Mouse (Mus musculus): ENCODE data around the gene Fbxo34. TPM values are rescaled to one million over a fixed set of nuclear protein-coding genes. Genes with fewer than 3 reads are reported as not detected.
"Not testable (repeated sequence)": the region's sequence is repeated elsewhere in the genome, so short reads cannot be mapped to it uniquely, and the experiment has no call there.

Fbxo34 gene
- polyA plus RNA-seq, 1 experiment from 2014 or later: 26.4 TPM

DNA sequence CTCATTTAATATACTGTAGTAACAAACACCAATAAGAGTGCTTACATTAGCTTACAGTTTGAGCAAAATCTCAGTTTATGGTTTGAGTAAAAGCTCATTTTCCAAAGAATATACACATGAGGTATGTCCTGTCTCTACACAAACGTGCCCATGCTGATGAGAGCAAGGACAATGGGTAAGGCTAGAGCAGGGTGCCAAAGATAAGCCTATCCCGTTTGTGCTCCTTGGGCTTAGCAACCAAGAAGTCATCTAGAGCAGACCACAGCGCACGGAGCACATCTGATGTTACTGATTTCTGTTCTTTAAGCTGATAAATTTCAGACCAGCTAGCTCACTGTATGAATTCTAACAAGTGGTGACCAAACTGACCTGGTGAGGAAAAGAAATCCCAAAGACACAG lies 94.7 kb downstream of the Fbxo34 start:
- no peak for ATAC-seq (ENCODE audit: low FRiP score, low read depth)
- no peak overlapping the region for H3K4me3 ChIP-seq
- WGBS: 90% methylated on average over 4 of the region's 4 CpGs
- no peak overlapping the region for H3K4me2 ChIP-seq (replicated peaks)
- no peak overlapping the region for H3K9ac ChIP-seq (replicated peaks)
- no peak overlapping the region for H3K27ac ChIP-seq (replicated peaks)
- H3K27me3 ChIP-seq: no peaks in the 10 kb centered on the region
- peaks cover 82% of the 10 kb centered on the region for H3K36me3 ChIP-seq
- no peaks in the 10 kb centered on the region for H3K9me3 ChIP-seq
- no peaks in the 10 kb centered on the region for H3K4me1 ChIP-seq

DNA sequence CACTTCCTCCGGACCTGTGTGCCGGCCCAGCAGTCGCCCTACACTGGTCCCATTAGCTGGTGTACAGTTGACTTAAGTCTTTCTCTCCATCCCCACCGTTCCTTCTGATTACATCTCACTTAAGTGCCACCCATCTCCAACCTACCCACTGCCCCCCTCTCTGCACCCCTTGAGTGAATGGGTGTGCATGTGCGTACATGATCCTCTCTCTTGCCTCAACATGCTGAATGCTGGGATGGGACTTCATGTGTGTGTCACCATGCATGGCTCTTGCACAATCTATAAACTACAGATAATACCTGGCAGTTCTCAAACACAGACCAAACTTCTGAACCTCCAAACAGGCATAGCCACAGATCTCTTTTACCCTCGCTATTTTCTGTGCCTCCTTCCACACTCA lies 101.4 kb downstream of the Fbxo34 start:
- Histone ChIP-seq H3K9me3 (no peaks in the 10 kb centered on the region), H3K4me1 (no peaks in the 10 kb centered on the region), H3K4me3 (no peak overlapping the region), H3K27me3 (no peaks in the 10 kb centered on the region), H3K4me2 (replicated peaks) (no peak overlapping the region), H3K27ac (replicated peaks) (no peak overlapping the region), H3K36me3 (peaks cover 78% of the 10 kb centered on the region), H3K9ac (replicated peaks) (no peak overlapping the region)
- ATAC-seq (ENCODE audit: low FRiP score, low read depth): no peak
- 95% methylated on average over 6 of the region's 6 CpGs for WGBS

DNA sequence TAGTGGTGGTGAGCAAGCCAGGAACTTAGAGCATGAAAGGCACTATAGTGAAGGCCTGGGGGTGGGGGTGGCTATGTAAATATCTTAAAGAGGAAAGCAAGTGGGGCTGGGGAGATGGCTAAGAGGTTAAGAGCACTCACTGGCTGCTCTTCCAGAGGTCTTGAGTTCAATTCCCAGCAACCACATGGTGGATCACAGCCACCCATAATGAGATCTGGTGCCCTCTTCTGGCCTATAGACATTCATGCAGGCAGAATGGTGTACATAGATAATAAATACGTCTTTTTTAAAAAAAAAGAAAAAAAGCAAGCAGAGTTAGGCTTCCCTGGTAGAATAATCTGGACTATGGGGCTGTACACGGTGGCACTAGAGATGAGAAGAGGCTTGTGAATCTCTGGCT lies 103.2 kb downstream of the Fbxo34 start:
- Histone ChIP-seq H3K4me3 (no peak overlapping the region), H3K4me2 (replicated peaks) (no peak overlapping the region), H3K27me3 (no peaks in the 10 kb centered on the region), H3K9me3 (no peaks in the 10 kb centered on the region), H3K9ac (replicated peaks) (no peak overlapping the region), H3K27ac (replicated peaks) (no peak overlapping the region), H3K36me3 (peaks cover 61% of the 10 kb centered on the region), H3K4me1 (no peaks in the 10 kb centered on the region)
- 93% methylated on average over 2 of the region's 2 CpGs for WGBS
- ATAC-seq (ENCODE audit: low FRiP score, low read depth): no peak

DNA sequence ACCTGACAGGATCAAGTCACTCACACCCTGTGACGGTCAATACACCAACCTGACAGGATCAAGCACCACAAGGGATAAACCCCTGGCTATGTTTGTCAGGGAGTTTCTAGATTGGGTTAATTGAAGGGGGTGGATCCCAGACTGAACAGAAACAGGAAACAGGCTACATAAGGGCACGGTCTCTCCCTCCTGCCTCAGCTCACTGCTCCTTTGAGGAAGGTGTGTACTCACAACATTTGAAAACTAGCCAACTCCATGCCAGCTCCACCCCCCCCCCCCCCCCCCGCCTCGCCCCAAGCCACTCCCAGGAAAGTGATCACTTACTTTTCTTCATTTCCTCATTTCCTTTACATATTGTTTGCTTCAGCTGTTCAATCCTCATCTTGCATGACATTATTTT lies 104.0 kb downstream of the Fbxo34 start:
- H3K36me3 ChIP-seq: peaks cover 53% of the 10 kb centered on the region
- H3K9ac ChIP-seq (replicated peaks): no peak overlapping the region
- no peak overlapping the region for H3K4me3 ChIP-seq
- no peak overlapping the region for H3K4me2 ChIP-seq (replicated peaks)
- no peak overlapping the region for H3K27ac ChIP-seq (replicated peaks)
- H3K4me1 ChIP-seq: no peaks in the 10 kb centered on the region
- H3K27me3 ChIP-seq: no peaks in the 10 kb centered on the region
- WGBS: 94% methylated on average over 3 of the region's 4 CpGs
- no peak for ATAC-seq (ENCODE audit: low FRiP score, low read depth)
- no peaks in the 10 kb centered on the region for H3K9me3 ChIP-seq

DNA sequence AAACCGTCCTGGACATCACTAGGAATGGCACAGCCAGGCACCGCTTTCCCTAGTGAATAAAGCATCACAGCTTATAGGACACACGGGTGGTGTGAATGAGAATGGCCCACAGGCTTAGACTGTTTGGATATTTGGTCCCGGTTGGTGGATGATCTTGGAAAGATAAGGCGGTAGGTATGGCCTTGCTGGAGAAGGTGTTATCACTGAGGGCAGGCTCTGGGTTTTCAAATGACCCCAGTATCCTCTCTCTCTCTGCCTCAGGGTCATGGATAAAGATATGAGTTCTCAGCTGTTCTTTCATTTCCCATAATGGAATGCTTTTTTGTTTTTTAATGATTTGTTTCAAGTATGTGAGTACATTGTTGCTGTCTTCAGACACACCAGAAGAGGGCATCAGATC lies 105.0 kb downstream of the Fbxo34 start:
- Histone ChIP-seq H3K4me1 (no peaks in the 10 kb centered on the region), H3K36me3 (peaks cover 55% of the 10 kb centered on the region), H3K9me3 (no peaks in the 10 kb centered on the region), H3K4me2 (replicated peaks) (no peak overlapping the region), H3K27me3 (no peaks in the 10 kb centered on the region), H3K27ac (replicated peaks) (no peak overlapping the region), H3K9ac (replicated peaks) (no peak overlapping the region), H3K4me3 (no peak overlapping the region)
- no peak for ATAC-seq (ENCODE audit: low FRiP score, low read depth)
- 95% methylated on average over 5 of the region's 5 CpGs for WGBS

DNA sequence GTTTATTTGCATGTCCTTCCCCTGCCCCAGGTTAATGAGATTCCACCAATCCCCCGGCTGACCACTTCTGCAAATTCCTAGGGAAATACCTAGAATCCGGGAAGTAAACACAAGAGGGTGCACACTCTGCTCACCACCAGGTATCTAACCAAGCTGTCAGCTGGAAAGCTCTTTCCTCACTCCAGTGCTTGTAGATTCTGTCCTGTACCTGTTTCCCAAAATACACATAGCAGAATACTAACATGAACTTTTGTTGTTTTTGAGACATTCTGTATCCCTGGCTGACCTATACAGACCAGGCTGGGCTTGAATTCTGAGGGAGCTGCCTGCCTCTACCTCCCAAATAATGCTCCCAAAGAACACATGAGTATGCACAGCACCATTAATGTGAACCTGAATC lies 110.5 kb downstream of the Fbxo34 start:
- 89% methylated on average over 2 of the region's 2 CpGs for WGBS
- Histone ChIP-seq H3K36me3 (peaks cover 14% of the 10 kb centered on the region), H3K4me2 (replicated peaks) (no peak overlapping the region), H3K9ac (replicated peaks) (no peak overlapping the region), H3K27me3 (no peaks in the 10 kb centered on the region), H3K4me3 (no peak overlapping the region), H3K4me1 (no peaks in the 10 kb centered on the region), H3K9me3 (no peaks in the 10 kb centered on the region), H3K27ac (replicated peaks) (no peak overlapping the region)
- ATAC-seq (ENCODE audit: low FRiP score, low read depth): no peak

DNA sequence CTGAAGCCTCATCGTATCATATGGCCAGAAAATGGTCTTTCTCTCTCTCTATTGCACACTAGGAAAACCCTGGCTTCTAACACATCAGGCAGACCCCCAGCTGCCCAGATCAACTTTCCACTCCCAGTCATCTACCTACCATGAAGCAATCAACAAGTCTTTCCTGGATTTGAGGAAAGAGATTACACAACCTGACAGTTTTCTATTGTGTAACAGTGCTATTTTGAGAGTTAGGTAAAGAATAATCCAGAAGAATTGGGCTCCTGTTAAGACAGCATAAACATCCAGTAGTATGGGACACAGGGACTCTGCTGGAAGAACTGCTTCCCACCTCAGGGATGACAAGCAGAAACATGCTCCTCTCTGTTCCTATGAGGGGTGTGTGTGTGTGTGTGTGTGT lies 112.3 kb downstream of the Fbxo34 start:
- H3K27me3 ChIP-seq: no peaks in the 10 kb centered on the region
- 96% methylated on average over 1 of the region's 1 CpGs for WGBS
- ATAC-seq (ENCODE audit: low FRiP score, low read depth): no peak

DNA sequence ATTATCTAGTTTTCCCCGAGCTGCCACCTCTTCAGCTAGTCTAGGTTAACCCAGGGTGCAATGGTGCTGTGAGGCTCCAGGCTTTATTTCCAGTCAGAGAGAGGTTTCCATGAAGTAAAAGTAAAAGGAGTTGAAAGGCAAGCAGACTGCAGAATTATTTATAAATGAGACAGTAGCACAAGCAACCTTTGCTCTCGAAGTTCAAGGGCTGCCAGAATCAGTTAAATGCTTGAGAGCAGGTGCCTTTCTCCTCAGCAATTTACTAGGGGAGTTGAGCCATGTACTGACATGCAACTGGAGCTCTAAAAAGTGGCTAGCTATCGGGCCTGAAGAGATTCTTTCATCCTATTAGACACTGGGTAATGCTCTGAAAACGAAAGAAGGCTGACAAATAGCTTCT lies 112.9 kb downstream of the Fbxo34 start:
- Histone ChIP-seq H3K4me1 (peaks cover 10% of the 10 kb centered on the region), H3K27ac (replicated peaks) (no peak overlapping the region), H3K9ac (replicated peaks) (no peak overlapping the region), H3K36me3 (peaks cover 7% of the 10 kb centered on the region), H3K9me3 (no peaks in the 10 kb centered on the region), H3K4me2 (replicated peaks) (no peak overlapping the region), H3K27me3 (no peaks in the 10 kb centered on the region), H3K4me3 (no peak overlapping the region)
- no peak for ATAC-seq (ENCODE audit: low FRiP score, low read depth)
- 85% methylated on average over 4 of the region's 4 CpGs for WGBS

More for the DNA sequence above, 112.3 kb downstream of the Fbxo34 start:
- Histone ChIP-seq H3K36me3 (peaks cover 7% of the 10 kb centered on the region), H3K4me1 (peaks cover 6% of the 10 kb centered on the region), H3K27ac (replicated peaks) (no peak overlapping the region), H3K9ac (replicated peaks) (no peak overlapping the region), H3K4me3 (no peak overlapping the region), H3K4me2 (replicated peaks) (no peak overlapping the region), H3K9me3 (no peaks in the 10 kb centered on the region)

DNA sequence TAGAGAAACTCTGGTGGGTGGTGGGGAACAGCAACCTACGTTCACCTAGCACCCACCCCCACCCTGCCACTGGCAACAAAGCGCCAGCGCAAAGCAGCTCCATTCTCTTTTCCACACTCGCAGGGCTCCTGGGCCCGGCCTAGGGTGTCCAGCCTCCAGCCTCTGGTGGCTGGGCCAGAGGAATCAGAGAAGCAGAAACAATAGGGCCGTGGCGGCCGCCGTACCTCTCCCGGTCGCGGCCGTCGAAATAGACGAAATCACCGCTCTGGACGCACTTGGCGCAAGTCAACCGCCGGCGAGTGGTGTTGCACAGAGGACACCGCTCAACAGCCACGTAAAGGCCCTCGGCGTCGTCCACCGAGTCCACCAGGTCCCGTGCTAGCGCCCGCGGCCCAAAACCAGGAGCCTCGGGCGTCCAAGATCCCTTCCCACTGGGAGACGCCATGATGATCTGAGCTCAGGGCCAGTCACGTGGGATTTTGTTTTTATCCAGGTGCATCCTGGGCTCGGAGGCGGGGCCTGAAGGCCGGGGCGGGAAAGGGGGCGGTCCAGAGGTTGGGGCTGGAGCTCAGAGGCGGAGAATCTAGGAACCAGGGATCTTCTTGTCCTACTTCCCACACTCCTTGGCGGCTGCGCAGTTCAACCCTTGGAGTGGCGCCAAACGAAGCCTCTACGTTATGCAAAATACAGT lies 117.9 kb downstream of the Fbxo34 start:
- peak overlapping the region; percentile 89 for H3K4me3 ChIP-seq
- H3K9me3 ChIP-seq: no peaks in the 10 kb centered on the region
- H3K4me1 ChIP-seq: peaks cover 12% of the 10 kb centered on the region
- ATAC-seq (ENCODE audit: low FRiP score, low read depth): peak; percentile 99
- no peaks in the 10 kb centered on the region for H3K27me3 ChIP-seq
- peak overlapping the region; percentile 81 for H3K4me2 ChIP-seq (replicated peaks)
- peak overlapping the region; percentile 49; the same call in 1 of the 2 replicates for H3K27ac ChIP-seq (replicated peaks)
- peak overlapping the region; percentile 83 for H3K9ac ChIP-seq (replicated peaks)
- WGBS: 1% methylated on average over 46 of the region's 46 CpGs
- H3K36me3 ChIP-seq: no peaks in the 10 kb centered on the region; the same call in 1 of the 2 replicates

DNA sequence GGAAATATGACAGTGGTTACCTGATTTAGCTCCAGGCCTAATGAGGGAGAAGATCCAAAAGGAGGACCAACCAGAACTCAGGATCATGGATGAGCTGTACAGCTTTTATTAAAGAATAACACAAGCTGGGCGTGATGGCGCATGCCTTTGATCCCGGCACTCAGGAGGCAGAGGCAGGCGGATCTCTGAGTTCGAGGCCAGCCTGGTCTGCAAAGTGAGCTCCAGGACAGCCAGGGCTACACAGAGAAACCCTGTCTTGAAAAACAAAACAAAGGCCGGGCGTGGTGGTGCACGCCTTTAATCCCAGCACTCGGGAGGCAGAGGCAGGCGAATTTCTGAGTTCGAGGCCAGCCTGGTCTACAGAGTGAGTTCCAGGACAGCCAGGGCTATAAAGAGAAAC lies 120.3 kb downstream of the Fbxo34 start, which contains the start of gene Atg14:
TSS of gene Atg14 (minus strand) at position 101 of the 400 bp plus-strand sequence.
- 90% methylated on average over 11 of the region's 11 CpGs for WGBS
- H3K4me2 ChIP-seq (replicated peaks); H3K4me3 ChIP-seq; H3K36me3 ChIP-seq; H3K27ac ChIP-seq (replicated peaks); H3K27me3 ChIP-seq; H3K9ac ChIP-seq (replicated peaks); ATAC-seq (ENCODE audit: low FRiP score, low read depth); H3K9me3 ChIP-seq: not testable (repeated sequence)
- peaks cover 12% of the 10 kb centered on the region for H3K4me1 ChIP-seq

DNA sequence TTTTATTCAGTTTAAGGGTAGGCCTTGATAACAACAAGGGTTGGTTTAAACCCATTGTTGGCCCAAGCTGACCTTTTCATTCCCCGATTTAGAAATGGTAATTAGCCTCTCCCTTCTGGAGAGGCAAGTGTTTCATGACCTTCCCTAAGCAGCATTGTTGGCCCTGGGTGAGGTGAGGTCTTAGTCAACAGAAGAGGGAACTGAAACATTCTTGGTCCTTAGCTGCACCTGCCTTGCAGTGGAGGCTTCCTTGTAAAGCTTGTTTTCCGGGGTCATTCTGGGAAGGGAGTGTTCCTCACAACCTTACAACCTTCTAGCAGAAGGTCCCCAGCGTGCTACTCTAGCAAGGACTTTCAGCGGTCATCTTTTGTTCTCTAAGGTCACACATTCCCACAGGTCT lies 122.5 kb downstream of the Fbxo34 start:
- Histone ChIP-seq H3K9me3 (no peaks in the 10 kb centered on the region), H3K4me3 (no peak overlapping the region)
- WGBS: 77% methylated on average over 4 of the region's 4 CpGs

DNA sequence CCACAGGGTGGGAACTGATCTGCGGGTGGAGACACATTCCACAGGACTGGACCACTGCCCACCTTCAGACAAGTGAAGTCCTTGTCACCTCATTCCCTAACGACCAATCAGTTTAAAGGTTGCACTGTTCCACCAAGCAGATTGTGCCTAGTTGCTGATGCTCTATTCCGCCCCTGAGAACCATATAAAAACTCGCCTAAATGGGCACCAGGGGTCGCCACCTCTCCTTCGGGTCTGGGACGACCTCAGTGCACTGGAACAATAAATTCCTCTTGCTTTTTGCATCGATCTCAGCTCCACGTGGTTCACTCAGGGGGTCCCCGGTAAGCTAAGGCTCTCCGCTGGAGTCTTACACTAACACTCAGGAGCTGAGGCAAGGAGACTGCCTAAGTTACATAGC lies 124.5 kb downstream of the Fbxo34 start:
- Histone ChIP-seq H3K9ac (replicated peaks) (no peak overlapping the region), H3K27me3 (no peaks in the 10 kb centered on the region), H3K4me1 (no peaks in the 10 kb centered on the region), H3K27ac (replicated peaks) (no peak overlapping the region), H3K4me2 (replicated peaks) (no peak overlapping the region), H3K9me3 (no peaks in the 10 kb centered on the region), H3K4me3 (no peak overlapping the region), H3K36me3 (no peaks in the 10 kb centered on the region)
- no peak for ATAC-seq (ENCODE audit: low FRiP score, low read depth)
- WGBS: 76% methylated on average over 11 of the region's 11 CpGs

More for the DNA sequence above, 122.5 kb downstream of the Fbxo34 start:
- Histone ChIP-seq H3K27me3 (no peaks in the 10 kb centered on the region), H3K36me3 (no peaks in the 10 kb centered on the region), H3K4me2 (replicated peaks) (no peak overlapping the region), H3K27ac (replicated peaks) (no peak overlapping the region), H3K4me1 (peaks cover 5% of the 10 kb centered on the region; the same call in 1 of the 2 replicates), H3K9ac (replicated peaks) (no peak overlapping the region)
- no peak for ATAC-seq (ENCODE audit: low FRiP score, low read depth)

DNA sequence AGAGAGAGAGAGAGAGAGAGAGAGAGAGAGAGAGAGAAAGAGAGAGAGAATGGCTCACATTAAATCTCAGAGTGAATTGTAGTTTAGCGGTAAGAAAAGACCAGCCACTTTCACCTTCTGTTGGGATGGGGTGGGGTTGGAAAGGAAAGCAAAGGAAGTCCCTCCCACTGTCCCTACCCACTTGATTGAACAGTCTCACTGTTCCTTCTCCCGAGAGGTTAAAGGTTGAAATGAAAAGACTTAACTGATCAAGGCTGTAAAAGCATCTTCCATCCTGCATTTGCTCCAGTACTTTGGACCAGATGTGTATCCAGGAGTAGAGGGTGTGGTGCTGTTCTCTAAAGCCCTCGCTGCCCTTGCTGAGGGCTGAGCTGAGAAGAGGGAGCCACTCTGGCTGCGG lies 126.5 kb downstream of the Fbxo34 start:
- H3K36me3 ChIP-seq: no peaks in the 10 kb centered on the region
- WGBS: 74% methylated on average over 4 of the region's 4 CpGs
- ATAC-seq (ENCODE audit: low FRiP score, low read depth): no peak

More for the DNA sequence above, 126.5 kb downstream of the Fbxo34 start:
- H3K9ac ChIP-seq (replicated peaks): no peak overlapping the region
- no peaks in the 10 kb centered on the region for H3K4me1 ChIP-seq
- no peak overlapping the region for H3K27ac ChIP-seq (replicated peaks)
- H3K27me3 ChIP-seq: no peaks in the 10 kb centered on the region
- H3K4me3 ChIP-seq: no peak overlapping the region
- H3K4me2 ChIP-seq (replicated peaks): no peak overlapping the region
- no peaks in the 10 kb centered on the region for H3K9me3 ChIP-seq

Measured in midbrain, embryonic 12.5 days (tissue).